Mouse (Mus musculus) fibroblast of lung, adult 2 months (primary cell): ENCODE data around the gene Mfap5.
"Not testable (repeated sequence)": the region's sequence is repeated elsewhere in the genome, so short reads cannot be mapped to it uniquely, and the experiment has no call there.

ENCODE experiments used
- DNase-seq: peaks from one replicate; pipeline ENCODE4 v3.0.0-alpha.2; 2011; ENCODE audit warnings: low read depth

Gene Mfap5

GRCm38 (mm10) chr6:122505545-122505944, at the start of gene Mfap5:
Mfap5 (plus strand) TSS chr6:122505845.
- DNase-seq, result no peak

GRCm38 (mm10) chr6:122458946-122459693, 46.5 kb upstream of the Mfap5 start:
- no peak for DNase-seq

GRCm38 (mm10) chr6:122466092-122466713, 39.4 kb upstream of the Mfap5 start:
- no peak for DNase-seq

GRCm38 (mm10) chr6:122469030-122469640, 36.5 kb upstream of the Mfap5 start:
- DNase-seq, result no peak

- no peak for DNase-seq
Measured at GRCm38 (mm10) chr6:122470240-122470639, 35.4 kb upstream of the Mfap5 start.

- DNase-seq, result not testable (repeated sequence)
Measured at GRCm38 (mm10) chr6:122471461-122471860, 34.2 kb upstream of the Mfap5 start.

- no peak for DNase-seq
Measured at GRCm38 (mm10) chr6:122478062-122478461, 27.6 kb upstream of the Mfap5 start.

GRCm38 (mm10) chr6:122485401-122486296, 20.0 kb upstream of the Mfap5 start:
- DNase-seq, result no peak

GRCm38 (mm10) chr6:122486297-122487117, 19.1 kb upstream of the Mfap5 start:
- DNase-seq, result no peak

GRCm38 (mm10) chr6:122490929-122491512, 14.6 kb upstream of the Mfap5 start:
- DNase-seq, result no peak

- DNase-seq, result no peak
Measured at GRCm38 (mm10) chr6:122491557-122491956, 14.1 kb upstream of the Mfap5 start.

GRCm38 (mm10) chr6:122492479-122492878, 13.2 kb upstream of the Mfap5 start:
- no peak for DNase-seq

- DNase-seq, result no peak
Measured at GRCm38 (mm10) chr6:122493799-122494472, 11.7 kb upstream of the Mfap5 start.

- DNase-seq, result peak; percentile 86
Measured at GRCm38 (mm10) chr6:122495082-122495881, 10.4 kb upstream of the Mfap5 start.

GRCm38 (mm10) chr6:122496501-122496900, 9.1 kb upstream of the Mfap5 start:
- DNase-seq, result no peak

GRCm38 (mm10) chr6:122498661-122499060, 7.0 kb upstream of the Mfap5 start, which contains the start of gene Rimklb:
Rimklb (minus strand) TSS chr6:122498761.
- DNase-seq, result no peak

GRCm38 (mm10) chr6:122505041-122505440, 604 bp upstream of the Mfap5 start:
- DNase-seq, result no peak

- DNase-seq, result no peak
Measured at GRCm38 (mm10) chr6:122508494-122508893, 2.8 kb downstream of the Mfap5 start.
